Mouse (Mus musculus) heart, postnatal 0 days (tissue): ENCODE measurements around the gene Hoxb9. TPM values are rescaled to one million over a fixed set of nuclear protein-coding genes. Genes with fewer than 3 reads are reported as not detected.

Source experiments
- ATAC-seq: fragments of 200-750 bp; cut with Nextera tagmentation; 2 replicates; pipeline ENCODE4 v1.8.0; 2017; ENCODE audit warnings: low read depth, moderate number of reproducible peaks, moderate library complexity; ENCODE audit not compliant: insufficient read depth
- DNase-seq: peaks from one replicate; pipeline ENCODE4 v3.0.0-alpha.2; 2016; ENCODE audit warnings: low spot score
- H3K27ac ChIP-seq: fragments of 300-500 bp; sonication (generic); 2 replicates; pipeline ENCODE4 v1.5.1; 2014; ENCODE audit warnings: low read depth, mild to moderate bottlenecking
- H3K27me3 ChIP-seq: fragments of 300-500 bp; sonication (generic); 2 replicates; pipeline ENCODE4 v1.6.1; 2014; ENCODE audit warnings: low read length, mixed read lengths; ENCODE audit not compliant: control insufficient read depth, insufficient read depth
- H3K36me3 ChIP-seq: fragments of 300-500 bp; sonication (generic); replicated peaks from 2 replicates; pipeline ENCODE4 v1.6.1; 2014; ENCODE audit warnings: low read length, mixed read lengths; ENCODE audit not compliant: control insufficient read depth, insufficient read depth
- H3K4me1 ChIP-seq: fragments of 300-500 bp; sonication (generic); 2 replicates; pipeline ENCODE4 v1.6.1; 2014; ENCODE audit warnings: antibody characterized with exemption; ENCODE audit not compliant: control insufficient read depth, insufficient read depth
- H3K4me2 ChIP-seq: fragments of 300-500 bp; sonication (generic); 2 replicates; pipeline ENCODE4 v1.6.1; 2014; ENCODE audit warnings: low read depth, mild to moderate bottlenecking, low read length, moderate library complexity
- H3K4me3 ChIP-seq: fragments of 300-500 bp; sonication (generic); 2 replicates; pipeline ENCODE4 v1.5.1; 2014; ENCODE audit warnings: low read depth, low read length
- H3K9ac ChIP-seq: fragments of 300-500 bp; sonication (generic); replicated peaks from 2 replicates; pipeline ENCODE4 v1.6.1; 2014; ENCODE audit warnings: low read depth, low read length, mixed read lengths
- H3K9me3 ChIP-seq: fragments of 300-500 bp; sonication (generic); replicated peaks from 2 replicates; pipeline ENCODE4 v1.6.1; 2016; ENCODE audit warnings: low read length; ENCODE audit not compliant: control insufficient read depth
- CTCF ChIP-seq: IDR thresholded peaks from 2 replicates; pipeline ENCODE4 v1.5.1; 2016; ENCODE audit warnings: antibody characterized with exemption, control low read depth, low read depth
- EP300 ChIP-seq: IDR thresholded peaks from 2 replicates; pipeline ENCODE4 v1.6.1; 2016; ENCODE audit warnings: antibody characterized with exemption, low read depth
- WGBS: fragments of 180-500 bp; shearing (Covaris S2); extraction: QIAGEN DNeasy Blood & Tissue Kit; methylation state at CpG from one replicate; pipeline ENCODE4 v1.1.7; 2014; 5-methylcytosine and 5-hydroxymethylcytosine counted together
- polyA plus RNA-seq: library from polyadenylated mRNA; unstranded; fragments of >200 nt; fragmentation: Nextera tagmentation; extraction: Ambion mirVana; gene quantifications from 2 replicates; pipeline ENCODE4 v1.2.1, GENCODE M21; 2015
- total RNA-seq: library from RNA; depleted of rRNA; stranded (reverse); fragments of >200 nt; gene quantifications from 2 replicates; pipeline ENCODE4 v1.2.3, GENCODE M21; 2014; ENCODE audit warnings: low replicate concordance

The Hoxb9 gene
- total and polyA plus RNA-seq, 2 experiments from 2014 or later, result not detected

DNA sequence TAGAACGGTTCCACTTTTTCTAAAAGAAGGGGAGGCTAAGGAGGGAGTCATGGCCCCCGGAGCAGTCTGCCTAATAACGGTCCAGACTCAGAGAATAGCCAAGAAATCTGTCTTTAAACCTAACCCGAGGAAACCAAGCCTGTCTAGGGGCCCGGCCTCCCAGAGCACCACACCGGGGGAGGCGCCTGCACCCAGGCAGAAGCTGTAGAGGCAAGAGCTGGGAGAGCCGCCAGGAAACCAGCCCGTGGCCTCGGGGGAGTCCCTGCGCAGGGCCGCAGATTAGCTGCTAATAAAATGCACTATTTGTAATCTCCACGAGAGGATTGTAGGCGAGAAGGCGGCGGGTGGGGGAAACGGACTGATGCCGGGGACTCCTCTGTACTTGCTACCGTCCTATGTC is 1.4 kb upstream of the Hoxb9 start:
- Histone ChIP-seq H3K27ac (no peak overlapping the region), H3K4me1 (no peaks in the 10 kb centered on the region), H3K27me3 (peaks cover 100% of the 10 kb centered on the region), H3K9me3 (no peaks in the 10 kb centered on the region), H3K9ac (no peak overlapping the region), H3K4me2 (no peak overlapping the region), H3K4me3 (peak overlapping the region; percentile 2; the same call in 1 of the 2 replicates), H3K36me3 (no peaks in the 10 kb centered on the region)
- no peak for TF ChIP-seq EP300
- no peak for TF ChIP-seq CTCF
- ATAC-seq (no peak), DNase-seq (no peak)
- under 1% methylated on average over 19 of the region's 19 CpGs for WGBS

DNA sequence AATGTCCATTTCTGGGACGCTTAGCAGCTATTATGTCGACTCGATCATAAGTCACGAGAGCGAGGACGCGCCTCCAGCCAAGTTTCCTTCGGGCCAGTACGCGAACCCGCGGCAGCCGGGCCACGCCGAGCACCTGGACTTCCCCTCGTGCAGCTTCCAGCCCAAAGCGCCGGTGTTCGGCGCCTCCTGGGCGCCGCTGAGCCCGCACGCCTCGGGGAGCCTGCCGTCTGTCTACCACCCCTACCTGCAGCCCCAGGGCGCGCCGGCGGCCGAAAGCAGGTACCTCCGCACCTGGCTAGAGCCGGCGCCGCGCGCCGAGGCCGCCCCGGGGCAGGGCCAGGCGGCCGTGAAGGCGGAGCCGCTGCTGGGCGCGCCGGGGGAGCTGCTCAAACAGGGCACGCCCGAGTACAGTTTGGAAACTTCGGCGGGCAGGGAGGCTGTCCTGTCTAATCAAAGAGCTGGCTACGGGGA is 319 bp downstream of the Hoxb9 start:
- TF ChIP-seq EP300 (no peak), CTCF (no peak)

DNA sequence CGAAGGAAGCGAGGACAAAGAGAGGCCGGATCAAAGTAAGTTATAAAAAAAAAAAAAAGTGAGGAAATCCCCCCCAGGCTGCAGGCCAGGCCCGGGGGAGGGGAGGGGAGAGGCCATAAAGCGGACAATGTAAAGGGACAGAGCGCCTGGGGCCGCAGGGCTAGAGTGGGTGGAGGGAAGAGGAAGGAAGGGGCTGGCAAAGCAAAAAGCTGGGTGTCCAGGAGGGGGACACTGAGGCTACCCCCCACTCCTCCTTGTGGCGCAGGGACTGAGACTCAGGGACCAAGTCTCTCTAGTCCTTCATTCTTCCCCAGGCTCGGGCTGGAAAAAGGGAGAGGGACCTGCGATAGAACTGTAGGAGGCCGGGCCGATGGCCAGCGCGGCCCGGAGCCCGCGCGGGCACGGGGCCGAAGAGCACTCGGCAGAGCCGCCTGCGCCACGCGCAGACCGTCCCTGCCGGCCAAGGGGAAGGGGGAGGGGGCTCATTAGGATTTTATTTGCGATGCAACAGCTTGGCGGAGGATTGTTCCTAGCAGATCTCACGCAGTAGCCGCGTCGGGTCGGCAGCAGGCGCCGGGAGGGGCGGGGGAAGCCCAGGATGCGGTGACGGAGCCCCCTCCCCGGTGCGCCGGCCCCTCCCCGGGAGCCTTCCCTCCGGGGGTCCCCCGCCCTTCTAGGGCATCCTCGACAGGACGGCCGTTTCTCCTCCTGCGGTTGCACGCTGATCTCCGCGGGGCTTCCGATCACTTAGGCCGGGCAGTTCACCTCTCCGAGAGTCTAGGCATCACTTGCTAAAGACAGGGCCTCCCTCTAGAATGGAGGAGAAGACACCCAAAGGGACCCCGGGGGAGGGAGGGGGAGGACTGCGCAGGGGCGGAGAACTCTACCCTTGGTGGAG is 1.0 kb downstream of the Hoxb9 start:
- no peak overlapping the region for H3K9ac ChIP-seq
- H3K27ac ChIP-seq, result no peak overlapping the region
- H3K9me3 ChIP-seq, result no peaks in the 10 kb centered on the region
- peak overlapping the region; percentile 33 for H3K4me3 ChIP-seq
- peaks cover 100% of the 10 kb centered on the region for H3K27me3 ChIP-seq
- TF ChIP-seq EP300, result no peak
- no peak for TF ChIP-seq CTCF
- H3K36me3 ChIP-seq, result no peaks in the 10 kb centered on the region
- H3K4me1 ChIP-seq, result no peaks in the 10 kb centered on the region
- no peak for DNase-seq
- ATAC-seq, result no peak
- WGBS, result 1% methylated on average over 54 of the region's 58 CpGs
- H3K4me2 ChIP-seq, result peak overlapping the region; percentile 45

More for the DNA sequence above, 319 bp downstream of the Hoxb9 start:
- ATAC-seq, result no peak
- Histone ChIP-seq H3K27me3 (peaks cover 100% of the 10 kb centered on the region), H3K9me3 (no peaks in the 10 kb centered on the region), H3K4me3 (peak overlapping the region; percentile 33), H3K9ac (no peak overlapping the region), H3K36me3 (no peaks in the 10 kb centered on the region), H3K4me1 (no peaks in the 10 kb centered on the region), H3K27ac (no peak overlapping the region), H3K4me2 (peak overlapping the region; percentile 45)
- DNase-seq, result no peak
- under 1% methylated on average over 51 of the region's 52 CpGs for WGBS

DNA sequence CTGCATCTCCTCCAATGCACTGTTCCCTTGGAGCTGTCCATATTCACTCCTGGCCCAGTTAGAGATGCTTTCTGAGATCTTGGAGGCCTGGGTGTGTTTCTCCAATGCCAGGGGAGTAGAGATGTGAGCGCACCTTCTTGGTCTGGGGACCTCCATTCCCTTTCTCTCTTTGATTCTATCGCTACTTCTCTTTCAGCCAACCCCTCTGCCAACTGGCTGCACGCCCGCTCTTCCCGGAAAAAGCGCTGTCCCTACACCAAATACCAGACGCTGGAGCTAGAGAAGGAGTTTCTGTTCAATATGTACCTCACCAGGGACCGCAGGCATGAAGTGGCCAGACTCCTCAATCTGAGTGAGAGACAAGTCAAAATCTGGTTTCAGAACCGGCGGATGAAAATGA is 3.2 kb downstream of the Hoxb9 start:
- no peak for DNase-seq
- TF ChIP-seq CTCF, result no peak
- no peak for TF ChIP-seq EP300
- Histone ChIP-seq H3K36me3 (no peaks in the 10 kb centered on the region), H3K4me2 (no peak overlapping the region), H3K9ac (no peak overlapping the region), H3K4me1 (no peaks in the 10 kb centered on the region), H3K27ac (no peak overlapping the region), H3K9me3 (no peaks in the 10 kb centered on the region), H3K27me3 (peaks cover 100% of the 10 kb centered on the region), H3K4me3 (no peak overlapping the region)
- 13% methylated on average over 10 of the region's 10 CpGs for whole genome bisulfite sequencing
- no peak for ATAC-seq

DNA sequence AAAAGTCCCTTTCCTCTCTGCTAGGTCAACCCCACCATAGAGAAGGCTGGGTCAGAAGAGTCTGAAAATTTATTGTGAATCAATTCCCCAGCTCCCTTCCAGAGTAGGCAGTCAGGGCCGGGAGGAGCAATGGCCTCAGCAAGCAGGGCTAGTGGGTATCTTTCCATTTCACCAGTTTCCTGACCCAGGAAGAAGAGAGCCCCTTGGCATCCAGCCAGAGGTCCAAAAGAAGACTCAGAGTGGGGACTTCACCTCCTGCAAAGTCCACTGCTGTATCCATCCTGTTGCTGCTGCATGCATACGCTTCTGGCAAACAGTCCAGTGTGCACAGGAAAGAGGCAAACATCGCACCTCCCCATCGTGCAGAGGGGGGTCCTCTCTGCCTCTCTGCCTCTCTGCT is 4.6 kb downstream of the Hoxb9 start:
- TF ChIP-seq CTCF (no peak), EP300 (no peak)
- Histone ChIP-seq H3K4me3 (no peak overlapping the region), H3K4me2 (no peak overlapping the region), H3K27ac (no peak overlapping the region), H3K36me3 (no peaks in the 10 kb centered on the region), H3K9me3 (no peaks in the 10 kb centered on the region), H3K4me1 (no peaks in the 10 kb centered on the region), H3K9ac (no peak overlapping the region), H3K27me3 (peaks cover 100% of the 10 kb centered on the region)
- DNase-seq, result no peak
- no peak for ATAC-seq
- 8% methylated on average over 4 of the region's 4 CpGs for WGBS
